Mouse (Mus musculus) midbrain, embryonic 13.5 days (tissue): Measurements from ENCODE around the gene Prim2. TPM values are rescaled to one million over a fixed set of nuclear protein-coding genes. Genes with fewer than 3 reads are reported as not detected.

Source experiments
- ATAC-seq: fragments of 200-750 bp; cut with Nextera tagmentation; 2 replicates; pipeline ENCODE4 v1.8.0; 2017; ENCODE audit warnings: mild to moderate bottlenecking, moderate TSS enrichment, moderate library complexity
- H3K27ac ChIP-seq: fragments of 300-500 bp; sonication (generic); 2 replicates; pipeline ENCODE4 v1.5.1; 2015; ENCODE audit warnings: inconsistent platforms, mild to moderate bottlenecking, moderate library complexity
- H3K27me3 ChIP-seq: fragments of 300-500 bp; sonication (generic); 2 replicates; pipeline ENCODE4 v1.6.1; 2015; ENCODE audit warnings: mild to moderate bottlenecking, inconsistent platforms
- H3K36me3 ChIP-seq: fragments of 300-500 bp; sonication (generic); 2 replicates; pipeline ENCODE4 v1.6.1; 2015; ENCODE audit warnings: mild to moderate bottlenecking, inconsistent platforms
- H3K4me1 ChIP-seq: fragments of 300-500 bp; sonication (generic); replicated peaks from 2 replicates; pipeline ENCODE4 v1.6.1; 2015; ENCODE audit warnings: inconsistent platforms
- H3K4me2 ChIP-seq: fragments of 300-500 bp; sonication (generic); replicated peaks from 2 replicates; pipeline ENCODE4 v1.6.1; 2015; ENCODE audit warnings: moderate library complexity, mild to moderate bottlenecking, inconsistent platforms
- H3K4me3 ChIP-seq: fragments of 300-500 bp; sonication (generic); replicated peaks from 2 replicates; pipeline ENCODE4 v1.5.1; 2015; ENCODE audit warnings: mild to moderate bottlenecking, inconsistent platforms
- H3K9ac ChIP-seq: fragments of 300-500 bp; sonication (generic); replicated peaks from 2 replicates; pipeline ENCODE4 v1.6.1; 2015; ENCODE audit warnings: mild to moderate bottlenecking, inconsistent platforms
- H3K9me3 ChIP-seq: fragments of 300-500 bp; sonication (generic); 2 replicates; pipeline ENCODE4 v1.6.1; 2016; ENCODE audit warnings: mild to moderate bottlenecking, inconsistent platforms
- WGBS: fragments of 180-500 bp; shearing (Covaris S2); methylation state at CpG from one replicate; pipeline ENCODE4 v1.1.7; 2015; 5-methylcytosine and 5-hydroxymethylcytosine counted together
- polyA plus RNA-seq: library from polyadenylated mRNA; unstranded; fragments of >200 nt; fragmentation: Nextera tagmentation; extraction: Ambion mirVana; gene quantifications from 2 replicates; pipeline ENCODE4 v1.2.1, GENCODE M21; 2015

The Prim2 gene
- polyA plus RNA-seq, 1 experiment from 2014 or later, result 27.7 TPM

GRCm38 (mm10) chr1:33458950-33459349 is 210.6 kb downstream of the Prim2 start:
- 90% methylated on average over 3 of the region's 3 CpGs for WGBS
- no peaks in the 10 kb centered on the region for H3K27me3 ChIP-seq
- ATAC-seq, result no peak
- H3K9me3 ChIP-seq, result no peaks in the 10 kb centered on the region
- H3K4me1 ChIP-seq, result no peaks in the 10 kb centered on the region
- no peak overlapping the region for H3K4me3 ChIP-seq
- no peak overlapping the region for H3K9ac ChIP-seq
- H3K4me2 ChIP-seq, result no peak overlapping the region
- H3K27ac ChIP-seq, result no peak overlapping the region
- H3K36me3 ChIP-seq, result 0 out of 2 replicates have a peak, but pooled peaks cover 3% of the 10 kb centered on the region

- H3K27ac ChIP-seq, result no peak overlapping the region
- WGBS, result 94% methylated on average over 6 of the region's 6 CpGs
- no peak overlapping the region for H3K4me3 ChIP-seq
- H3K27me3 ChIP-seq, result no peaks in the 10 kb centered on the region
- no peaks in the 10 kb centered on the region for H3K4me1 ChIP-seq
- H3K36me3 ChIP-seq, result no peaks in the 10 kb centered on the region
- H3K9me3 ChIP-seq, result no peaks in the 10 kb centered on the region
- ATAC-seq, result no peak
- no peak overlapping the region for H3K9ac ChIP-seq
- no peak overlapping the region for H3K4me2 ChIP-seq
Measured at GRCm38 (mm10) chr1:33454251-33454650, 215.3 kb downstream of the Prim2 start.

GRCm38 (mm10) chr1:33453299-33453698 is 216.3 kb downstream of the Prim2 start:
- H3K4me1 ChIP-seq, result no peaks in the 10 kb centered on the region
- no peak overlapping the region for H3K4me2 ChIP-seq
- H3K27me3 ChIP-seq, result no peaks in the 10 kb centered on the region
- H3K4me3 ChIP-seq, result no peak overlapping the region
- H3K9ac ChIP-seq, result no peak overlapping the region
- no peaks in the 10 kb centered on the region for H3K36me3 ChIP-seq
- ATAC-seq, result no peak
- WGBS, result 88% methylated on average over 9 of the region's 9 CpGs
- H3K9me3 ChIP-seq, result no peaks in the 10 kb centered on the region
- H3K27ac ChIP-seq, result no peak overlapping the region

- Histone ChIP-seq H3K4me2 (no peak overlapping the region), H3K9ac (no peak overlapping the region), H3K27me3 (no peaks in the 10 kb centered on the region), H3K36me3 (no peaks in the 10 kb centered on the region), H3K4me1 (no peaks in the 10 kb centered on the region), H3K27ac (no peak overlapping the region), H3K9me3 (no peaks in the 10 kb centered on the region), H3K4me3 (no peak overlapping the region)
- ATAC-seq, result no peak
- 79% methylated on average over 4 of the region's 4 CpGs for WGBS
Measured at GRCm38 (mm10) chr1:33447179-33447578, 222.4 kb downstream of the Prim2 start.

- H3K27me3 ChIP-seq, result no peaks in the 10 kb centered on the region
- ATAC-seq, result no peak
- H3K4me3 ChIP-seq, result no peak overlapping the region
- H3K9ac ChIP-seq, result no peak overlapping the region
- H3K27ac ChIP-seq, result no peak overlapping the region
- H3K9me3 ChIP-seq, result no peaks in the 10 kb centered on the region
- no peak overlapping the region for H3K4me2 ChIP-seq
- no peaks in the 10 kb centered on the region for H3K4me1 ChIP-seq
- WGBS, result 88% methylated on average over 2 of the region's 2 CpGs
- no peaks in the 10 kb centered on the region for H3K36me3 ChIP-seq
Measured at GRCm38 (mm10) chr1:33436167-33436566, 233.4 kb downstream of the Prim2 start.

Other genes starting within 250 kb of the Prim2 start
- gene Rab23, start 50.1 kb upstream of the Prim2 start, polyA plus RNA-seq, result 27.3 and 29.9 TPM in 2 replicates
- 17.4 and 18.5 TPM in 2 replicates for gene Bag2, start 88.0 kb upstream of the Prim2 start, polyA plus RNA-seq
- gene Zfp451, start 144.8 kb upstream of the Prim2 start, polyA plus RNA-seq, result 46.8 and 47.4 TPM in 2 replicates
- gene Bend6, start 238.0 kb upstream of the Prim2 start, polyA plus RNA-seq, result 12.2 and 12.8 TPM in 2 replicates
- 35.2 and 38.3 TPM in 2 replicates for gene Dst, start 238.4 kb upstream of the Prim2 start, polyA plus RNA-seq